ENCODE assay signal across 40 mouse cellular contexts in genomic region chr1:107378368-107378767, GRCm38 (mm10). TPM values are rescaled to one million over a fixed set of nuclear protein-coding genes. Genes with fewer than 3 reads are reported as not detected.
"Had no signal": no experiment of that assay in that cellular context is flagged by ENCODE, and none has a peak within 500 bp of the region (broad histone marks: within the 10 kb centered on the region; RNA-seq: fewer than 3 reads in every experiment).

No protein-coding gene starts in this region.

- H3K36me3 ChIP-seq: heart, embryonic 10.5 days; heart, embryonic 13.5 days; heart, embryonic 15.5 days; hindbrain, embryonic 13.5 days; hindbrain, embryonic 15.5 days; kidney, embryonic 15.5 days; limb, embryonic 10.5 days; limb, embryonic 12.5 days; liver, embryonic 12.5 days; liver, embryonic 15.5 days had no signal

- H3K4me1 ChIP-seq: heart, embryonic 10.5 days; heart, embryonic 13.5 days; heart, embryonic 15.5 days; hindbrain, embryonic 13.5 days; hindbrain, embryonic 15.5 days; kidney, embryonic 15.5 days; limb, embryonic 10.5 days; limb, embryonic 12.5 days; liver, embryonic 12.5 days had no signal

- H3K27ac ChIP-seq: gastrocnemius, adult 2 months; heart, embryonic 10.5 days; heart, embryonic 13.5 days; heart, embryonic 15.5 days; hindbrain, embryonic 13.5 days; hindbrain, embryonic 15.5 days; hindbrain, postnatal 0 days; kidney, embryonic 15.5 days; kidney, postnatal 0 days; left cerebral cortex, adult 2 months; limb, embryonic 10.5 days; limb, embryonic 12.5 days; liver, embryonic 12.5 days; liver, embryonic 15.5 days had no signal

- H3K4me2 ChIP-seq: heart, embryonic 13.5 days; heart, embryonic 15.5 days; hindbrain, embryonic 13.5 days; hindbrain, embryonic 15.5 days; kidney, embryonic 15.5 days; limb, embryonic 12.5 days; liver, embryonic 12.5 days; liver, embryonic 15.5 days had no signal

- H3K9ac ChIP-seq: heart, embryonic 13.5 days; heart, embryonic 15.5 days; hindbrain, embryonic 13.5 days; hindbrain, embryonic 15.5 days; kidney, embryonic 15.5 days; limb, embryonic 12.5 days; liver, embryonic 12.5 days; liver, embryonic 15.5 days had no signal

- ATAC-seq: hindbrain, postnatal 0 days; intestine, embryonic 16.5 days; liver, embryonic 12.5 days had no signal

- H3K27me3 ChIP-seq: heart, embryonic 13.5 days; heart, embryonic 15.5 days; hindbrain, embryonic 13.5 days; hindbrain, embryonic 15.5 days; kidney, embryonic 15.5 days; limb, embryonic 12.5 days; liver, embryonic 12.5 days; liver, embryonic 15.5 days had no signal

- H3K9me3 ChIP-seq: heart, embryonic 10.5 days; heart, embryonic 13.5 days; heart, embryonic 15.5 days; hindbrain, embryonic 13.5 days; hindbrain, embryonic 15.5 days; kidney, embryonic 15.5 days; limb, embryonic 10.5 days; limb, embryonic 12.5 days; liver, embryonic 12.5 days; liver, embryonic 15.5 days had no signal

- DNase-seq: gastrocnemius, adult 2 months; gastrocnemius, postnatal 10 days; gastrocnemius, postnatal 25 days; heart, adult 18-20 months; heart, postnatal 14 days; heart, postnatal 36 days; kidney, adult 11 months; kidney, adult 2 months; kidney, adult 9 months; kidney, postnatal 14 days; kidney, postnatal 36 days had no signal

- H3K4me3 ChIP-seq: gastrocnemius, adult 2 months; heart, embryonic 10.5 days; heart, embryonic 13.5 days; heart, embryonic 15.5 days; hindbrain, embryonic 13.5 days; hindbrain, embryonic 15.5 days; kidney, embryonic 15.5 days; left cerebral cortex, adult 2 months; limb, embryonic 10.5 days; limb, embryonic 12.5 days; liver, embryonic 12.5 days; liver, embryonic 15.5 days had no signal

RNA-seq across cellular contexts. Expression of gene Serpinb11, which starts 17.4 kb away (rescaled TPM):
- total RNA-seq: gastrocnemius, adult 2 months; gastrocnemius, postnatal 10 days; gastrocnemius, postnatal 25 days; gastrocnemius, postnatal 4 days; granulocyte monocyte progenitor cell, adult 5-6 weeks; heart, adult 8-10 months; heart, postnatal 14 days; heart, postnatal 36 days; hematopoietic stem cell, adult 5-6 weeks; hindbrain, postnatal 0 days; layer of hippocampus, adult 18-20 months; layer of hippocampus, adult 8-10 months; layer of hippocampus, postnatal 10 days; layer of hippocampus, postnatal 25 days; left cerebral cortex, adult 2 months; left cerebral cortex, postnatal 14 days; left cerebral cortex, postnatal 36 days; liver, adult 2 months had no signal
- polyA plus RNA-seq: heart, embryonic 10.5 days; heart, embryonic 13.5 days; heart, embryonic 15.5 days; heart, postnatal 0 days; hindbrain, embryonic 13.5 days; hindbrain, embryonic 15.5 days; hindbrain, postnatal 0 days; intestine, embryonic 14.5 days; intestine, embryonic 16.5 days; kidney, adult 2 months; kidney, postnatal 0 days; large intestine, adult 2 months; limb, embryonic 10.5 days; limb, embryonic 12.5 days; liver, adult 2 months; liver, embryonic 12.5 days; liver, embryonic 15.5 days had no signal

RNA-seq across cellular contexts. Expression of gene Serpinb7, which starts 21.1 kb away (rescaled TPM):
- total RNA-seq: gastrocnemius, postnatal 10 days; gastrocnemius, postnatal 25 days; gastrocnemius, postnatal 4 days; granulocyte monocyte progenitor cell, adult 5-6 weeks; heart, adult 18-20 months; heart, adult 8-10 months; heart, postnatal 14 days; heart, postnatal 36 days; hematopoietic stem cell, adult 5-6 weeks; hindbrain, postnatal 0 days; layer of hippocampus, postnatal 10 days; layer of hippocampus, postnatal 25 days; left cerebral cortex, adult 2 months; left cerebral cortex, postnatal 14 days; left cerebral cortex, postnatal 36 days had no signal
- polyA plus RNA-seq: heart, embryonic 10.5 days; heart, embryonic 13.5 days; heart, postnatal 0 days; hindbrain, embryonic 11.5 days; hindbrain, embryonic 13.5 days; intestine, embryonic 14.5 days; kidney, adult 2 months; kidney, embryonic 15.5 days; kidney, postnatal 0 days; large intestine, adult 2 months; limb, embryonic 10.5 days; limb, embryonic 12.5 days; liver, adult 2 months; liver, embryonic 12.5 days had no signal
